Mouse (Mus musculus): Measurements from ENCODE around the gene Hbq1a. TPM values are rescaled to one million over a fixed set of nuclear protein-coding genes. Genes with fewer than 3 reads are reported as not detected.

Hbq1a gene
- not detected in 4 replicates for total RNA-seq (2023)

GRCm38 (mm10) chr11:32299865-32300264, at the start of gene Hbq1a:
Hbq1a (plus strand) TSS chr11:32300069.

GRCm38 (mm10) chr11:32267188-32267884, 32.5 kb upstream of the Hbq1a start, which contains the start of gene Nprl3:
Nprl3 (minus strand) TSS chr11:32267707.

GRCm38 (mm10) chr11:32276347-32276746, 23.5 kb upstream of the Hbq1a start, which contains the start of gene Hba-x:
Hba-x (plus strand) TSS chr11:32276400.

GRCm38 (mm10) chr11:32283091-32283777, 16.6 kb upstream of the Hbq1a start, which contains the start of gene Hba-a1:
Hba-a1 (plus strand) TSS chr11:32283511.

GRCm38 (mm10) chr11:32286695-32287492, 13.0 kb upstream of the Hbq1a start, which contains the start of gene Hbq1b:
Hbq1b (plus strand) TSS chr11:32286965.

GRCm38 (mm10) chr11:32296203-32296602, 3.7 kb upstream of the Hbq1a start, which contains the start of gene Hba-a2:
Hba-a2 (plus strand) TSS chr11:32296489.

GRCm38 (mm10) chr11:32347607-32348432, 48.0 kb downstream of the Hbq1a start, which contains the start of gene Sh3pxd2b:
Sh3pxd2b (plus strand) TSS chr11:32347820.

Other genes starting within 250 kb of the Hbq1a start
- 34.8 to 42.2 TPM (median 40.0 TPM) in 4 replicates for gene Il9r, start 99.8 kb upstream of the Hbq1a start, total RNA-seq (2023)
- 18.0 to 27.0 TPM (median 23.5 TPM) in 4 replicates for gene Snrnp25, start 94.7 kb upstream of the Hbq1a start, total RNA-seq (2023)
- gene Rhbdf1, start 77.8 kb upstream of the Hbq1a start, total RNA-seq (2023): 9.2 to 12.2 TPM (median 10.9 TPM) in 4 replicates
- 20.3 to 25.8 TPM (median 23.9 TPM) in 4 replicates for gene Mpg, start 73.6 kb upstream of the Hbq1a start, total RNA-seq (2023)
- gene Nprl3, start 32.4 kb upstream of the Hbq1a start, total RNA-seq (2023): 50.7 to 62.4 TPM (median 56.6 TPM) in 4 replicates
- gene Hba-x, start 23.7 kb upstream of the Hbq1a start, total RNA-seq (2023): not detected in 4 replicates
- gene Hba-a1, start 16.6 kb upstream of the Hbq1a start, total RNA-seq (2023): 58.9 to 127 TPM (median 84.8 TPM) in 4 replicates
- not detected in 4 replicates for gene Hbq1b, start 13.1 kb upstream of the Hbq1a start, total RNA-seq (2023)
- 20.0 to 91.4 TPM (median 56.9 TPM) in 4 replicates for gene Hba-a2, start 3.6 kb upstream of the Hbq1a start, total RNA-seq (2023)
- gene Sh3pxd2b, start 47.8 kb downstream of the Hbq1a start, total RNA-seq (2023): 0.06 to 0.17 TPM (median 0.06 TPM) in 4 replicates
- 2.8 to 7.8 TPM (median 5.7 TPM) in 4 replicates for gene Ubtd2, start 155.3 kb downstream of the Hbq1a start, total RNA-seq (2023)
- gene Efcab9, start 232.0 kb downstream of the Hbq1a start, total RNA-seq (2023): 2.9 to 4.8 TPM (median 3.2 TPM) in 4 replicates
- 233 to 249 TPM (median 234 TPM) in 4 replicates for gene Stk10, start 233.2 kb downstream of the Hbq1a start, total RNA-seq (2023)

Measured in B cell, adult 62 days (primary cell).